Mouse (Mus musculus) heart, embryonic 11.5 days (tissue): ENCODE measurements around the gene Rtn3. TPM values are rescaled to one million over a fixed set of nuclear protein-coding genes. Genes with fewer than 3 reads are reported as not detected.
"Not testable (repeated sequence)": the region's sequence is repeated elsewhere in the genome, so short reads cannot be mapped to it uniquely, and the experiment has no call there.

Source experiments
- ATAC-seq: fragments of 200-750 bp; cut with Nextera tagmentation; replicated peaks from 2 replicates; pipeline ENCODE4 v1.8.0; 2017; ENCODE audit warnings: moderate library complexity; ENCODE audit not compliant: insufficient number of reproducible peaks, low FRiP score, low TSS enrichment
- H3K27ac ChIP-seq: fragments of 300-500 bp; sonication (generic); 2 replicates; pipeline ENCODE4 v1.5.1; 2014; ENCODE audit warnings: mild to moderate bottlenecking, low read depth, low read length
- H3K27me3 ChIP-seq: fragments of 300-500 bp; sonication (generic); 2 replicates; pipeline ENCODE4 v1.6.1; 2014; ENCODE audit warnings: mild to moderate bottlenecking, low read length, mixed read lengths; ENCODE audit not compliant: control insufficient read depth, insufficient read depth
- H3K36me3 ChIP-seq: fragments of 300-500 bp; sonication (generic); 2 replicates; pipeline ENCODE4 v1.6.1; 2014; ENCODE audit warnings: mild to moderate bottlenecking, low read length, moderate library complexity, mixed read lengths; ENCODE audit not compliant: control insufficient read depth, insufficient read depth
- H3K4me1 ChIP-seq: fragments of 300-500 bp; sonication (generic); 2 replicates; pipeline ENCODE4 v1.6.1; 2014; ENCODE audit warnings: low read length; ENCODE audit not compliant: control insufficient read depth, insufficient read depth
- H3K4me2 ChIP-seq: fragments of 300-500 bp; sonication (generic); 2 replicates; pipeline ENCODE4 v1.6.1; 2014; ENCODE audit warnings: mild to moderate bottlenecking, moderate library complexity
- H3K4me3 ChIP-seq: fragments of 300-500 bp; sonication (generic); 2 replicates; pipeline ENCODE4 v1.5.1; 2014; ENCODE audit warnings: low read depth, low read length
- H3K9ac ChIP-seq: fragments of 300-500 bp; sonication (generic); 2 replicates; pipeline ENCODE4 v1.6.1; 2014; ENCODE audit warnings: mild to moderate bottlenecking, low read depth, low read length, moderate library complexity
- H3K9me3 ChIP-seq: fragments of 300-500 bp; sonication (generic); replicated peaks from 2 replicates; pipeline ENCODE4 v1.6.1; 2016; ENCODE audit warnings: low read length; ENCODE audit not compliant: control insufficient read depth
- WGBS: fragments of 180-500 bp; shearing (Covaris S2); extraction: QIAGEN DNeasy Blood & Tissue Kit; methylation state at CpG from one replicate; pipeline ENCODE4 v1.1.7; 2014; ENCODE audit not compliant: insufficient replicate concordance; 5-methylcytosine and 5-hydroxymethylcytosine counted together
- polyA plus RNA-seq: library from polyadenylated mRNA; unstranded; fragments of >200 nt; fragmentation: Nextera tagmentation; extraction: Ambion mirVana; gene quantifications from 2 replicates; pipeline ENCODE4 v1.2.1, GENCODE M21; 2014

Gene Rtn3
- polyA plus RNA-seq, 1 experiment from 2014 or later: 117 TPM

DNA sequence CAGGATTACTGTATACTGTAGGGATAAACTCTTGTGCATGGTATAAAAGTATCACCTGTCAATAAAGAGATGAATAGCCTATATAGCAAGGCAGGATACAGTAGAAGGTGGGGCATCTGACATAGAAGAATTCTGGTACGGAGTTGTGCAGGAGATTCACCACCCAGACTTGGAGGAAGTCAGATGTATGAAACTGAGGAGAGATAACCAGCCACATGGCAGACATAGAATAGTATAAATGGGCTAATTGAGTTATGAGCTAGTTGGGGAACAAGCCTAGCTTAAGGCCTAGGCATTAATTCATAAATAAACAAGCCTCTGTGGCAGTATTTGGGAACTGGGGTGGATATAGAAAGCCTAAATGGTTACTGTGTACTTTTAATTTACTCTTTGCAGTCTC lies 33.4 kb upstream of the Rtn3 start:
- Histone ChIP-seq H3K4me2 (no peak overlapping the region), H3K36me3 (peaks cover 5% of the 10 kb centered on the region), H3K27ac (no peak overlapping the region), H3K9me3 (no peaks in the 10 kb centered on the region), H3K9ac (no peak overlapping the region), H3K27me3 (no peaks in the 10 kb centered on the region), H3K4me3 (no peak overlapping the region), H3K4me1 (no peaks in the 10 kb centered on the region)
- no peak for ATAC-seq
- WGBS: 79% methylated on average over 1 of the region's 1 CpGs

DNA sequence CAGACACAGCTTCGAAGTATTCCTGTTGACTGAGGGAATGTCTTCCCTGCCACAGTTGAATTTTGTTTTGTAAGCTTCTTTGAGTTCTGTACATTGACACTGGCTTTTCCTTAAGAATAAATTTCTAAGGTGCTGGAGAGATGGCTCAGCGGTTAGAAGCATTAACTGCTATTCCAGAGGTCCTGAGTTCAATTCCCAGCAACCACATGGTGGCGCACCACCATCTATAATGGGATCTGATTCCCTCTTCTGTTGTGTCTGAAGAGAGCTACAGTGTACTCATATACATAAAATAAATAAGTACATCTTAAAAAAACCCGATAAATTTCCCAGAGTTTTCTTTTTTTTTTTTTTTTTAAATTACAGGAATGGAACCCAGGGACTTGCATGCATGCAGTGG lies 24.9 kb upstream of the Rtn3 start:
- Histone ChIP-seq H3K9ac (no peak overlapping the region), H3K4me1 (0 out of 2 replicates have a peak, but pooled peaks cover 5% of the 10 kb centered on the region), H3K36me3 (0 out of 2 replicates have a peak, but pooled peaks cover 4% of the 10 kb centered on the region), H3K27ac (no peak overlapping the region), H3K4me3 (no peak overlapping the region), H3K4me2 (no peak overlapping the region), H3K9me3 (no peaks in the 10 kb centered on the region), H3K27me3 (no peaks in the 10 kb centered on the region)
- ATAC-seq: no peak
- 54% methylated on average over 4 of the region's 4 CpGs for WGBS

DNA sequence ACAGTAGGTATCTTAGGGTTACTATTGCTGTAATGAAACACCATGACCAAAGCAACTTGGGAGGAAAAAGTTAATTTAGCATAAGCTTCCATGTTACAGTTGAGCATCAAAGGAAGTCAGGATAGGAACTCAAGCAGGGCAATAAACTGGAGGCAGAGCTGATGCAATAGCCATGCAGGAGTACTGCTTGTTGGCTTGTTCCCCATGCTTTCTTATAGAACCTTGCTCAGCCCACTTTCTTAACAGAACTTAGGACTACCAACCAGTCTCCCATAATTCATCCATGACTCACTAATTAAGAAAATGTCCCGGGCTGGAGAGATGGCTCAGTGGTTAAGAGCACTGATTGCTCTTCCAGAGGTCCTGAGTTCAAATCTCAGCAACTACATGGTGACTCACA lies 23.2 kb upstream of the Rtn3 start:
- no peak overlapping the region for H3K4me3 ChIP-seq
- 79% methylated on average over 1 of the region's 1 CpGs for WGBS
- no peaks in the 10 kb centered on the region for H3K9me3 ChIP-seq
- H3K36me3 ChIP-seq: 0 out of 2 replicates have a peak, but pooled peaks cover 4% of the 10 kb centered on the region
- H3K4me2 ChIP-seq: no peak overlapping the region
- 0 out of 2 replicates have a peak, but pooled peaks cover 5% of the 10 kb centered on the region for H3K4me1 ChIP-seq
- H3K27ac ChIP-seq: no peak overlapping the region
- no peaks in the 10 kb centered on the region for H3K27me3 ChIP-seq
- ATAC-seq: no peak
- H3K9ac ChIP-seq: no peak overlapping the region

GRCm38 (mm10) chr19:7502432-7502831 lies 19.4 kb upstream of the Rtn3 start:
- ATAC-seq: no peak
- no peak overlapping the region for H3K4me2 ChIP-seq
- H3K27ac ChIP-seq: no peak overlapping the region
- WGBS: 88% methylated on average over 2 of the region's 2 CpGs
- H3K9me3 ChIP-seq: no peaks in the 10 kb centered on the region
- H3K27me3 ChIP-seq: no peaks in the 10 kb centered on the region
- H3K4me1 ChIP-seq: 0 out of 2 replicates have a peak, but pooled peaks cover 5% of the 10 kb centered on the region
- no peaks in the 10 kb centered on the region for H3K36me3 ChIP-seq
- H3K9ac ChIP-seq: no peak overlapping the region
- no peak overlapping the region for H3K4me3 ChIP-seq

DNA sequence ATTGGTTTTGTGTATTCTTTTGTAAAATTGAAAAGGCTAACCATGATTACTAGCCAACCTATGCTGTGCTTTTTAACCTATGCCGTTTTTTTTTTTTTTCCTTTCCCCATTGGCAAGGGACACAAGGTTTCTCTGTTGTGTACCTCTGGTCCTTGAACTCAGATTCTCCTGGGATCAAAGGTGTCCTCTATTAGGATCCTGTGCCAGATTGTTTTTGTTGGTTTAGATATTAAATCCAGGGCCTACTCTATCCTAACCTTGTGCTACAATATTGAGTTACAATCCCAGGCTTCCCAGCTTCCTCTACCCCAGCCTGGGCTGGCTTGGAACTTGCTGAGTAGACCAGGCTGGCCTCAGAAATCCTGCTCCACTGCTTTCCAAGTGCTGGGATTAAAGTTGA lies 17.6 kb upstream of the Rtn3 start:
- no peak overlapping the region for H3K9ac ChIP-seq
- H3K4me1 ChIP-seq: 0 out of 2 replicates have a peak, but pooled peaks cover 5% of the 10 kb centered on the region
- no peak for ATAC-seq
- H3K27ac ChIP-seq: no peak overlapping the region
- WGBS: 93% methylated on average over 1 of the region's 1 CpGs
- no peaks in the 10 kb centered on the region for H3K27me3 ChIP-seq
- H3K4me3 ChIP-seq: no peak overlapping the region
- H3K9me3 ChIP-seq: no peaks in the 10 kb centered on the region
- H3K4me2 ChIP-seq: no peak overlapping the region
- no peaks in the 10 kb centered on the region for H3K36me3 ChIP-seq

- WGBS: 71% methylated on average over 2 of the region's 2 CpGs
- Histone ChIP-seq H3K36me3 (no peaks in the 10 kb centered on the region), H3K9ac (no peak overlapping the region), H3K27ac (no peak overlapping the region), H3K4me1 (0 out of 2 replicates have a peak, but pooled peaks cover 1% of the 10 kb centered on the region), H3K27me3 (no peaks in the 10 kb centered on the region), H3K4me3 (no peak overlapping the region), H3K4me2 (no peak overlapping the region), H3K9me3 (no peaks in the 10 kb centered on the region)
- ATAC-seq: no peak
Observed at GRCm38 (mm10) chr19:7498816-7499215, 15.7 kb upstream of the Rtn3 start.

- H3K9me3 ChIP-seq, H3K4me2 ChIP-seq, H3K36me3 ChIP-seq, H3K4me1 ChIP-seq, H3K27ac ChIP-seq, H3K27me3 ChIP-seq, H3K9ac ChIP-seq, ATAC-seq: not testable (repeated sequence)
- 83% methylated on average over 1 of the region's 1 CpGs for WGBS
- peak overlapping the region; percentile 74; the same call in 1 of the 2 replicates for H3K4me3 ChIP-seq
Observed at GRCm38 (mm10) chr19:7496070-7496469, 13.0 kb upstream of the Rtn3 start.

GRCm38 (mm10) chr19:7495221-7496038 lies 12.3 kb upstream of the Rtn3 start:
- Histone ChIP-seq H3K9ac (peak overlapping the region; percentile 95), H3K36me3 (no peaks in the 10 kb centered on the region), H3K4me2 (peak overlapping the region; percentile 73), H3K4me3 (peak overlapping the region; percentile 74), H3K4me1 (no peaks in the 10 kb centered on the region), H3K27ac (peak overlapping the region; percentile 98), H3K9me3 (no peaks in the 10 kb centered on the region), H3K27me3 (no peaks in the 10 kb centered on the region)
- 45% methylated on average over 14 of the region's 14 CpGs for WGBS
- no peak for ATAC-seq
